Mouse (Mus musculus): ENCODE measurements around the gene Fam120c. TPM values are rescaled to one million over a fixed set of nuclear protein-coding genes. Genes with fewer than 3 reads are reported as not detected.

Gene Fam120c
- polyA plus RNA-seq (2016; fragmentation: Nextera tagmentation; extraction: Ambion mirVana) = 4.6 and 5.5 TPM in 2 replicates

GRCm38 (mm10) chrX:151343761-151344500, at the start of gene Fam120c:
Fam120c (plus strand) TSS chrX:151344175.
- Histone ChIP-seq H3K36me3 (no peaks in the 10 kb centered on the region), H3K4me3 (peak within 1 kb of the TSS; percentile 68), H3K9me3 (no peaks in the 10 kb centered on the region), H3K27me3 (peaks cover 30% of the 10 kb centered on the region), H3K27ac (replicated peaks) (peak within 1 kb of the TSS; percentile 79), H3K4me1 (peaks cover 11% of the 10 kb centered on the region), H3K9ac (replicated peaks) (peak within 1 kb of the TSS; percentile 65), H3K4me2 (replicated peaks) (peak within 1 kb of the TSS; percentile 60)
- ATAC-seq (ENCODE audit: low FRiP score, low read depth) = peak; percentile 94
- WGBS = 16% methylated on average over 46 of the region's 56 CpGs

DNA sequence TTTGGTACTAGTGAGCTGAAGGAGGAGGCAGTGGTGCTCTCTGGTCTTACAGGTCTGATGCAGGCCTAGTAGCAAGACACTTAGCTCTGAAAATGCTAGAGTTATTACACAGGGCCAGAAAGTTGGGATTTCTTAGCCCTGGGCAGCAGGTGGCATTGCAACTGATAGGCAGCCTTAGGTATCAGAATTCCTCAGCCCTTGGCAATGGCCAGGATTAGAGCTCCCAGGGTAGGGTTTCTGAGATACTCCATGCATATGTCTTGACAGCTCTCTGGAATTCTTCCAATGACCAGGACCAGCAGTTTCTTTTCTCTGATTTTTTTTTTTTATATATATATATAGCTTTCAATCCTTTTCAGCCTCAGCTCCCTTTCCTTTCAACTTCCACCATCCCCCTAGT, 45.6 kb upstream of the Fam120c start:
- ATAC-seq (ENCODE audit: low FRiP score, low read depth) = no peak

DNA sequence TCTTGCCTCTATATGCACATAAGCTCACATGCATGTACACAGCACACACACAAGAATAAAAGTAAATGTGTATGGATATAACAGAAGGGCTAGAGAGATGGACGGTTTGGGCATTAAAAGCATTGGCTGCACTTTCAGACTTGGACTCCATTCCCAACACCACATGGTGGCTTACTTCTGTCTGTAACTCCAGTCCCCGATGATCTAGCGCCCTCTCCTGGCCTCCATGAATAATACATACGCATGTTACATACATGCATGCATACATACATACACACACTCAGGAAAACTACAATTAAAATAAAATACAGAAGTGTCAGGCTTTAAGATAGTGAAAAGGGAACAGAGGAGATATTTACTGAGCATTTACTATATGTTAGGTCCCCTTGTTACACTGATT, 30.2 kb upstream of the Fam120c start:
- no peak for ATAC-seq (ENCODE audit: low FRiP score, low read depth)
- no peak overlapping the region for H3K4me2 ChIP-seq (replicated peaks)
- H3K27me3 ChIP-seq = peaks cover 7% of the 10 kb centered on the region; the same call in 1 of the 2 replicates
- H3K4me1 ChIP-seq = no peaks in the 10 kb centered on the region
- no peak overlapping the region for H3K4me3 ChIP-seq
- H3K9me3 ChIP-seq = no peaks in the 10 kb centered on the region
- WGBS = 76% methylated on average over 4 of the region's 4 CpGs
- H3K36me3 ChIP-seq = no peaks in the 10 kb centered on the region
- H3K9ac ChIP-seq (replicated peaks) = no peak overlapping the region
- no peak overlapping the region for H3K27ac ChIP-seq (replicated peaks)

More for the DNA sequence above, 45.6 kb upstream of the Fam120c start:
- no peaks in the 10 kb centered on the region for H3K27me3 ChIP-seq
- no peak overlapping the region for H3K4me2 ChIP-seq (replicated peaks)
- no peak overlapping the region for H3K4me3 ChIP-seq
- no peaks in the 10 kb centered on the region for H3K9me3 ChIP-seq
- H3K27ac ChIP-seq (replicated peaks) = no peak overlapping the region
- no peak overlapping the region for H3K9ac ChIP-seq (replicated peaks)
- no peaks in the 10 kb centered on the region for H3K4me1 ChIP-seq
- H3K36me3 ChIP-seq = 0 out of 2 replicates have a peak, but pooled peaks cover 7% of the 10 kb centered on the region

- H3K27ac ChIP-seq (replicated peaks) = no peak overlapping the region
- WGBS = 90% methylated on average over 2 of the region's 2 CpGs
- H3K9ac ChIP-seq (replicated peaks) = no peak overlapping the region
- peaks cover 19% of the 10 kb centered on the region; the same call in 1 of the 2 replicates for H3K27me3 ChIP-seq
- no peak for ATAC-seq (ENCODE audit: low FRiP score, low read depth)
- no peak overlapping the region for H3K4me3 ChIP-seq
- no peaks in the 10 kb centered on the region for H3K4me1 ChIP-seq
- no peak overlapping the region for H3K4me2 ChIP-seq (replicated peaks)
- H3K9me3 ChIP-seq = no peaks in the 10 kb centered on the region
- H3K36me3 ChIP-seq = no peaks in the 10 kb centered on the region
Measured at GRCm38 (mm10) chrX:151333615-151334014, 10.4 kb upstream of the Fam120c start.

DNA sequence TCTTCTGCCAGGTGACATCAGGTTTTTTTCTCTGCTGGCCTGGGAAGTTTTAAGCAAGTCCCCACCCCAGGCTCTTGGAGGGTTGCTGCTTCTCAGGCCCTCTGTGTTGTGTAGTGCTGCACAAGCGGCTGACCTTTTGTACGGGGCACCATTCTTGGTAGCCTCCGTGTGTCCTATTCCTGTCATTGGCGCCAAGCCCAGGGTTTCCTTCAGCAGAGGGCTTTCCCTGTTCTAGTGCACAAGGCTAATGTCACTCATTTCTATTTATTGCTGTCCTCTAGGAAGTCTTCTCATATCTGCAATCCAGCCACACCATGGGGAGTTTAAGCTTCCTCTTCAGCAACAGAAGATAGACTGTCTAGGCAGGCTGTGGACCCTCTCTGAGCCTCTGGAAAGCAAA, 6.2 kb upstream of the Fam120c start:
- WGBS = 80% methylated on average over 4 of the region's 4 CpGs
- Histone ChIP-seq H3K27ac (replicated peaks) (no peak overlapping the region), H3K9me3 (no peaks in the 10 kb centered on the region), H3K4me2 (replicated peaks) (no peak overlapping the region), H3K4me3 (no peak overlapping the region), H3K27me3 (peaks cover 39% of the 10 kb centered on the region), H3K36me3 (no peaks in the 10 kb centered on the region), H3K9ac (replicated peaks) (no peak overlapping the region), H3K4me1 (no peaks in the 10 kb centered on the region)
- no peak for ATAC-seq (ENCODE audit: low FRiP score, low read depth)

DNA sequence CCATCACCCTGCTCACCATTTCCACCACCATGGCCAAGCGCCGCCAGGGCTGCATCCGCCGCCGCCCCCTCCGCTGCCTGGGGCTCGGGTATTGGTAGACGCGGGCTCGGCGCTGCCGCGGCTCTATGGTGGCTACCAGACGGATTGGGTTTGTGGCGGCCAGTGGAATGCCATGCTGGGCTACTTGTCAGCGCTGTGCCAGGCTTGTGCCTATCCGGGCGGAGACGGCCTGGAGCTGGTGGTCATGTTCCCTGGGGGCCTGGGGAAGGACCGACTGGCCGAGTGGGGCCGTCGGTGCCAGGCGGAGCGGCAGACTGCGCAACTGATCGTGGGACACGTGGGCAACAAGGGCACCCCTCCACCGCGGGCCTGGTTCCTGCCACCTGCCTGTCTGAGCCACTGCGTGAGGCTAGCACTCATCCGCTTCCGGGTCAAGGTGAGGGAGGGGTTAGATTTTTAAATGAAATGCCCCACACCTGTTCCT, 568 bp downstream of the Fam120c start:
- peak overlapping the region; percentile 60 for H3K4me2 ChIP-seq (replicated peaks)
- peak overlapping the region; percentile 65 for H3K9ac ChIP-seq (replicated peaks)
- H3K9me3 ChIP-seq = no peaks in the 10 kb centered on the region
- peaks cover 11% of the 10 kb centered on the region for H3K4me1 ChIP-seq
- ATAC-seq (ENCODE audit: low FRiP score, low read depth) = peak; percentile 69
- WGBS = 21% methylated on average over 33 of the region's 33 CpGs
- peaks cover 30% of the 10 kb centered on the region for H3K27me3 ChIP-seq
- H3K36me3 ChIP-seq = no peaks in the 10 kb centered on the region
- peak overlapping the region; percentile 68 for H3K4me3 ChIP-seq
- peak overlapping the region; percentile 79 for H3K27ac ChIP-seq (replicated peaks)

DNA sequence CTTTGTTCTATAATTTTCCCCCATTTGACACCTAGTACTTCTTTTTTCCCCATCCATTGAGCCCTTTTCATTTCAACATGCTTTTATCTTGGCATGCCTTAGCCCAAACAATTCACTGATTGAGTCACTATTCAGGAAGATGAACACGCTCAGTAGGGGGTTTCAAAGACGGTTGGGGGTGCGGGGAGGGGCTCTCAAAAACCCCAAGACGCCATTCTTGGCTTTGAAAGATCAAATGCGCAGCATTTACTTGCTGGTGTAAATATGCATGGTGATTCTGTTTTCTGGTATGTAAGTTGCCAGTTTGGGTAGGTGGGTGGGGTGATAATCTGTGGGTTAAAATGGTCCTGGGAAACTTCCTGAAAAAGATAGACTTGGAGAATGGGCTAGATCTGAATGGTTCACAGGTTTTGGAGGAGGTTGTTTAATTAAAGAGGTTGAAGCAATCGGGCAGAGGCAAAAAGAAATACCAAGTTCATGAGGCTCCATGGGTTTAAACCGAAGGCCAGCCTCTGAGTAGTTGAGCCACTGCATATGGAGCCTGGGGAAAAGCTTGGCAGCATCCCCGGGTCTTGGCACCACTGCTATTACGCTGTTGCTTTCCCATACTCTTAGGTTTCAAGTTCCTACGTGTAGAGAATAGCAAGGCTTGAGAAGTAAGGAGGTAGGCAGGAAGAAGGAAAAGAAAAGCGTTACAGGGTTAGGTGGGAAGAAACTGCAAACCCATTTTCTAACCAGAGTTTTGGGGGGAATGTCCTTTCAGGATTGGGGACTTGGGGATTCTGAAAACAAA, 1.6 kb downstream of the Fam120c start:
- Histone ChIP-seq H3K27me3 (peaks cover 24% of the 10 kb centered on the region), H3K36me3 (no peaks in the 10 kb centered on the region), H3K4me3 (peak overlapping the region; percentile 68), H3K9ac (replicated peaks) (peak overlapping the region; percentile 31; the same call in 1 of the 2 replicates), H3K4me2 (replicated peaks) (peak overlapping the region; percentile 60), H3K4me1 (peaks cover 11% of the 10 kb centered on the region), H3K27ac (replicated peaks) (no peak overlapping the region), H3K9me3 (no peaks in the 10 kb centered on the region)
- WGBS = 47% methylated on average over 11 of the region's 11 CpGs
- no peak for ATAC-seq (ENCODE audit: low FRiP score, low read depth)

DNA sequence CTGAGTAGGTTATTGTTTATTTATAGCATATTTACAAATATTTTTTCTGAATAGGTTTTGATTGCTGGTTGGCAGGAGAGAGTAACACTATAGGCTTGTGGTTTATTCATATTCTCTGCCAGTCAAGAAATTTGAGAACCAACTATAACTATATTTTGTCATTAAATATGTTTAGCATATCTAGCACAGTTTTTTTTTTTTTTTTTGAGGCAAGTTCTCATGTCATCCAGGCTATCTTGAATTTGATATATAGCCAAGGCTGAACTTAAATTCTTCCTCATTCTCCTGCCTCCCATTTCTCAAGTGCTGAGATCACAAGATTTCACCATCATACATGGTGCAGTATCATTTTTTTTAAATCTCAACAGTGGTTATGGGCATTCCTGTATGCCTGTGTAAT, 3.3 kb downstream of the Fam120c start:
- ATAC-seq (ENCODE audit: low FRiP score, low read depth) = no peak
- peaks cover 11% of the 10 kb centered on the region; the same call in 1 of the 2 replicates for H3K27me3 ChIP-seq
- no peaks in the 10 kb centered on the region for H3K9me3 ChIP-seq
- no peak overlapping the region for H3K27ac ChIP-seq (replicated peaks)
- no peak overlapping the region for H3K4me2 ChIP-seq (replicated peaks)
- no peaks in the 10 kb centered on the region for H3K36me3 ChIP-seq
- H3K4me3 ChIP-seq = no peak overlapping the region
- H3K4me1 ChIP-seq = peaks cover 11% of the 10 kb centered on the region
- no peak overlapping the region for H3K9ac ChIP-seq (replicated peaks)

GRCm38 (mm10) chrX:151349322-151349721, 5.3 kb downstream of the Fam120c start:
- Histone ChIP-seq H3K4me3 (no peak overlapping the region), H3K27ac (replicated peaks) (no peak overlapping the region), H3K4me2 (replicated peaks) (no peak overlapping the region), H3K9ac (replicated peaks) (no peak overlapping the region), H3K4me1 (peaks cover 11% of the 10 kb centered on the region), H3K9me3 (no peaks in the 10 kb centered on the region), H3K36me3 (no peaks in the 10 kb centered on the region), H3K27me3 (peaks cover 6% of the 10 kb centered on the region; the same call in 1 of the 2 replicates)
- 87% methylated on average over 5 of the region's 5 CpGs for WGBS
- no peak for ATAC-seq (ENCODE audit: low FRiP score, low read depth)

DNA sequence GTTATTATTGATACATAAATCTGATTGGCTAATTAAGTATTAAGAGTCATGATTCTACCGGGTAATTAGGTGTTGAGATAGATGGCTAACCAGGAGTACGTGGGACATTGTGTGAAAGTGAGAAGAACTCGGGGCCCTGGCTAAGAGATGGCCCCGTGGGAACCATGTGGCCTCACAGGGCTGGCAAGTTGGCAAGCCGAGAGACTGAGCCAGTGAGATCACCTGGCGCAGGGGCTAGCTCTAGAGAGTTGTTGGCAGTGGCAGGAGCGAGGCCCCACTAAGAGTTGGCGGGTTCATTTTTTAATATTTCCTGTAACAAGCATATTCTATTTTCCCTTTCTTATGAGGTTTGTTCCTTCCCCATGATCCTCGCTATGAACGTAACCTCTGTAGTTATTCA, 74.8 kb downstream of the Fam120c start:
- Histone ChIP-seq H3K36me3 (no peaks in the 10 kb centered on the region), H3K9me3 (no peaks in the 10 kb centered on the region), H3K4me1 (no peaks in the 10 kb centered on the region), H3K4me3 (no peak overlapping the region), H3K4me2 (replicated peaks) (no peak overlapping the region), H3K9ac (replicated peaks) (no peak overlapping the region), H3K27ac (replicated peaks) (no peak overlapping the region), H3K27me3 (0 out of 2 replicates have a peak, but pooled peaks cover 3% of the 10 kb centered on the region)
- 96% methylated on average over 10 of the region's 10 CpGs for WGBS
- ATAC-seq (ENCODE audit: low FRiP score, low read depth) = no peak

DNA sequence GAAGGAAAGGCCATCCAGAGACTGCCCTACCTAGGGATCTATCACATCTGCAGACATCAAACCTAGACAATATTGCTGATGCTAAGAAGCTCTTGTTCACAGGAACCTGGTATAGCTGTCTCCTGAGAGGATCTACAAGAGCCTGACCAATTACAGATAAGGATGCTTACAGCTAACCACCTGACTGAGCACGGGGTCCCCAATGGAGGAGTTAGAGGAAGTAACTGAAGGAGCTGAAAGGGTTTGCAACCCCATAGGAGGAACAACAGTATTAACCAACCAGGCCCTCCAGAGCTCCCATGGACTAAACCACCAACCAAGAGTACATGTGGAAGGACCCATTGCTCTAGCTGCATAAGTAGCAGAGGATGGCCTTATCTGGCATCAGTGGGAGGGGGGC, 76.8 kb downstream of the Fam120c start:
- 86% methylated on average over 1 of the region's 1 CpGs for WGBS
- no peak overlapping the region for H3K9ac ChIP-seq (replicated peaks)

GRCm38 (mm10) chrX:151443637-151444036, 99.7 kb downstream of the Fam120c start:
- Histone ChIP-seq H3K9ac (replicated peaks) (no peak overlapping the region), H3K9me3 (no peaks in the 10 kb centered on the region), H3K27ac (replicated peaks) (no peak overlapping the region), H3K4me2 (replicated peaks) (no peak overlapping the region), H3K36me3 (no peaks in the 10 kb centered on the region), H3K4me1 (no peaks in the 10 kb centered on the region), H3K4me3 (no peak overlapping the region), H3K27me3 (no peaks in the 10 kb centered on the region)
- no peak for ATAC-seq (ENCODE audit: low FRiP score, low read depth)

More for the DNA sequence above, 76.8 kb downstream of the Fam120c start:
- no peak overlapping the region for H3K4me2 ChIP-seq (replicated peaks)
- no peaks in the 10 kb centered on the region for H3K9me3 ChIP-seq
- 0 out of 2 replicates have a peak, but pooled peaks cover 3% of the 10 kb centered on the region for H3K27me3 ChIP-seq
- no peak for ATAC-seq (ENCODE audit: low FRiP score, low read depth)
- H3K4me1 ChIP-seq = no peaks in the 10 kb centered on the region
- H3K36me3 ChIP-seq = no peaks in the 10 kb centered on the region
- H3K27ac ChIP-seq (replicated peaks) = no peak overlapping the region
- H3K4me3 ChIP-seq = no peak overlapping the region

All from midbrain, embryonic 12.5 days (tissue).